Mouse (Mus musculus) forelimb bud, embryonic 11.5 days (tissue): ENCODE data around the gene Cyp3a25.
"Not testable (repeated sequence)": the region's sequence is repeated elsewhere in the genome, so short reads cannot be mapped to it uniquely, and the experiment has no call there.

Experiments
- DNase-seq: peaks from one replicate; pipeline ENCODE4 v3.0.0-alpha.2; 2012; ENCODE audit warnings: low read depth, low spot score

Gene Cyp3a25

DNA sequence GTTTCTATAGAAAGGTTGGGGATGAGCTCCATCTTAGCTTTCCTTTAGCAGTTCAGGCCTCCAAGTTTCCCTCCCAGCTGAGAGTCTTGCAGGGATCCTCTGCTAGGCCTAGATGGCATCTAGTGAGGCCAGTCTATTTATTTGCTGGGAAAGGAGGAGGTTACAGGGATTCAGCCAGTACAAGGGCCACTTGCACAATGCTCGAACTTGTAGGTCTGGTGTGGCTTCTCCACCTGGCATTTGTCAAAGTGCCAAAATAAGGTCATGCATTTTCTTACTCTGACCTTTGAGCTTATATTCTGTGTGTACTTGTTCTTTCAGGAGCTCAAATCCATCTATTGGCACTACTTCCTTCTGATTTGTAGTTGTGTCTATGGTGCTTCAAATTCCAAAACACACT lies at the start of gene Cyp3a25:
Gene Cyp3a25, minus strand, starts transcription at position 110 of the 400 bp plus-strand sequence.
- DNase-seq: not testable (repeated sequence)

DNA sequence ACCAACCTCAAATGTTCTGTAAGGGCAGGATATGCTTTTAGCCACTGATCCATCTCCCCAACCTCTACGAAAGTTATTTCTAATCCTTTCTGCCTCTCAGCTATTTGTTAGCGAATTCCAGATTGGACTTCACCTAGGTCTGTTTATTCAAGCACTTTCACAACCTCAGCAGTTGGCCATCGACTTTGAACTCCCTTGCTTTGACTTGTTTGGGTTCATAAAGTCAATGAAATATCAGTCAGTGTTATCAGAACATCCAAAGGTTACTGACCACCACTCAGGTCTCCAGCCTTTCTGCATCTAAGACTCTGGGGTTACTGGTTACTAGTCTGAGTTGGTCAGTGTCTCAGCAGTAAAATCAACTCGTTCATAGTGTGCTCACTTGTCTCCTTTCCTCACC lies 11.7 kb upstream of the Cyp3a25 start:
- no peak for DNase-seq

DNA sequence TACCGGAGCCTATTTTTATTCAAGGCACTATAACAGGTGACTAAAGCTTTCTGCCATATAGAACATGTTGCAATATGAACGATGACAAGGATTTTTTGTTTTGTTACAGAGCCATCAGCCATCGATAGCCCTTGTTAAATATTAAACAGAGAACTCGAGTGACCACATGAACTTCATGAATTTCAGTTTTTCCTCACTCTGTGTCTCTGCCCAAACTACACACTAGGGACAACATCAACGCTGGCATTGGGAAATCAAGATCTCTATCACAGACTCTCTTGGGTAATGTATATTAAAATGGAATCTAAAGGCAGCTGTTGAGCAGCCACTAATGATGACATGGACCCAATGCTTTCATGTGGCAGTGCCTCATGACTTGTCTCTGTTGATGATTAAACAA lies 8.9 kb upstream of the Cyp3a25 start:
- DNase-seq: no peak

DNA sequence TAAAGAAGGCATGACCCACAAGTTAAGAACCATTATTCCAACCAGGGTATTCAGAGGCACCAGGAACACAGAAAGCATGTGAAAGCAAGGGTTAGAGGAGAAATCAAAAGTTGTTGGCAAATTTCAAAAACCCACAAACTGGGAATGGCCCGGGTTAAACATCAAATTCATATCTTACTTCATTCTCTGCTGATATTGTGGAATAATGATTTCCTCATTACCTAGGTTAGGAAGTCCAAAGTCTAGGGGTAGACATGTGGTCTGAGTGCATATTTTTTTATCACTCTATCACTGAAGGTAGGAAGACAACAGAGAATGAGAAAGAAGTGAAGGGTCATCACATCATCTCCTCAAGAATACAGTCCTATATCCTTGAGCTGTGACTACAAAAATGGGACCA lies 1.8 kb upstream of the Cyp3a25 start:
- no peak for DNase-seq

DNA sequence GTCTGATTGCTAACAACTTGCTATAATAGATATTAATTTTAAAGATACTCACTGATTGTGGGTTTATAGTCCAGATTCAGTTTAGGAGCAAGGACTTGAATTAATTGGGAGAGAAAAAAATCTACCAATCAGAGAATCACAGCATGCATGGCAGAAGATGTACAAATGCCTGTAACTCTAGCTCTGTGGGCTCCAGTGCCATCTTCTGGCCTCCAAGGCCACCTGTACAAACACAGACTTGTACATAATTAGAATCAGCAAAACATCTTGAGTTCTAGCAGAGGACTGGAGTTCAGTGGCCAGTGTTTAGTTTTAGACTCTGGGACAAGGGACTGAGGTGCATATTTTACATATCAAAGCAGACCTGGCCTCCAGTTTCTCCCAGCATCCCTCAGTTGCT lies 42.3 kb downstream of the Cyp3a25 start:
- no peak for DNase-seq
